Mouse (Mus musculus): ENCODE results near the gene Phldb2. TPM values are rescaled to one million over a fixed set of nuclear protein-coding genes. Genes with fewer than 3 reads are reported as not detected.

The Phldb2 gene
- total RNA-seq, 2 experiments from 2014 or later = 64.4 to 70.8 TPM

DNA sequence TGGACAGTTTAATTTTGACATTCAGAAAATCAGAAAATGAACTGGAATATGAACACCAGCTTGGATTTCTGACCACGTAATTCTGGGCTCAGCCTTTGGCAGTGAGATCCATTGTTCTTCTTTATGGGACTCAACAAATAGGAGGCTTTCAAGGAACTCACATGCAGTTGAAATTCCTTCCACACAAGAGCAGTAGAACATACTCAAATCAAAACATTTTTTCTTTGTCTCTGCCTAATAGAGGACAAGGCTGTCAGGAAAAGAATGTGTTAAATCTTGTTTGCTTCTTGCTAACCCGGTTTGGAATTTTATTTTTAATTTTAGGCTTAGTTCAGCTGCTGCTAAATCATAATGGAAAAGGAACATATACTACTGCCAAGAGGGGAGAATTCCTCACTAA, 153.0 kb downstream of the Phldb2 start:
- DNase-seq (ENCODE audit: low spot score in 2 of 2) = no peak

DNA sequence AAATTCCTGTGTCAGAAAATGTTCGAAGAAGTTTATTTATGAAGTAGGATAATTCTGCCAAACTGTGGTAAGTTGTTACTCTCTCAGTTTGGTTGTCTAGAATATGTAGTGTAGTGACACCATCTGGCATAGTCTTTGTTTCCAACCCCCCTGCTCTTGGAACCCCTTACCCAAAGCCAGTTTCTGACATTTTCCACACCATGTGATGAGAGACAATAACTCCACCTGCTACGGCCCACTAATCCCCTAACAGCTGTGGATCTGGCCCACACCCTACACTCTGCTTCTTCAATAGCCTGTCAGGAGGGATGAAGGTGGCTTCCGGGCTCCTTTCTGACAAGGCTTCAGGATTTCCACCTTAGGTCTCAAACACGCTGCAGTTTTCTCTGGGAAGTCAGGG, 154.2 kb downstream of the Phldb2 start:
- DNase-seq (ENCODE audit: low spot score in 2 of 2) = no peak

DNA sequence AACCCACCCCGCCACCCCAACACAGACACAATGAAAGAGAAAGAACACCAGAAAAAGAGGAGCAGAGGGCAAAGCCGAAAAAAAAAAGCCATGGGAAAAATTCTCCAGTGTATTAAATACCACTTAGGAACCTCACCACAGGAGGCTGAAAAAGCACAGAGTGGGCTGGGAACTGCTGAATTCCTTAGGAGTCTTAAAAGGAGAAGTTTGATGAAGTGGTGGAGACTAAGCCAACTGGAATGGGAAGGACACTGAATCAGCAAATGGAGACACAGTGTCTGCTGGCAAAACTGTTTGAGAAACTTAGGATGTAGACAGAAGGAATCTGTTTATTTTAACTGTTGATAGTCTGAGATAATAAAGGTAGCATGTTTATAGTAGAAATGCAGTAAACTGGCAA, 154.8 kb downstream of the Phldb2 start:
- DNase-seq (ENCODE audit: low spot score in 2 of 2) = no peak

DNA sequence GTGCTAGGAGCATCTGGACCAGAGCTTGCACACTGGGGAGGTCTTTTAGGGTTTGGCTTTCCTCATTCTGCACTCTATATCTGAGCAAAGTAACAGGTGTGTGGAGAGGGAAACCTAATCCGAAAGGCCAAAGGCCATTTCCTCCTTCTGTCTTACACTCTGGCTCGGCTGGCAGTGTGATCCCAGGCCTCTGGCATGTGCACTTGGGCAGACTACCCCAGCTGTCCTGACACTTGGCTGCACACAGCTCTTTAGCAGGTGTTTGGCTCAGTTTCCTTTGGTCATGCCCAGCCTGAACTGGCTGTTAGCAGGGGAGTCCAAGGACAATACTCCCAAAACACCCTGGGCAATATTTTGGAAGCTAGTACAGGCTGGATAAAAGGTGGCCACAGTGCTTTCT, 156.6 kb downstream of the Phldb2 start:
- DNase-seq (ENCODE audit: low spot score in 2 of 2) = peak in 1 of 2 experiments; percentile 66

DNA sequence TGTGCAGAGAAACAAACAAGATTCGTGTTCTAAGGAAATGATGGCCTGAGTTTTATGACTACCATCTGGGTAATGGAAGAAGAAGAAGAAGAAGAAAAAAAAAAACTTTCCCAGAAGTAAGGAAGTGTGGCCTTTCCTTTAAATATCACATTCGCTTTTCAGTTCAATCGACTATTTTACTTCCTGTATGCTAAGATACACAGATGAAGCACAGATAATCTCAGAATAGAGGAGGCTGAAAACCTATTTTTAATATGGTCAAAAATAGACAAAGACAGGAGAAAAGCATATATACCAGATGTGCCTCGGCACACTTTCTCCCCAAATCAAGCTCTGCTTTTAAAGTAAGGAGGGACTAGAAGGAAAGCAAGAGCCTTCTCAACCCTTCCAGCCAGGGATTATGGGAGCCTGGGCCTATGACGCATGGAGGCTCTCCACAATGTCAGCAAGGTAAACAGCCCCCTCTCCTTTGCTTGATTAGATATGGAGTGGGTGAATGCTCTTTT, 158.2 kb downstream of the Phldb2 start:
- no peak for DNase-seq (ENCODE audit: low spot score in 2 of 2)

DNA sequence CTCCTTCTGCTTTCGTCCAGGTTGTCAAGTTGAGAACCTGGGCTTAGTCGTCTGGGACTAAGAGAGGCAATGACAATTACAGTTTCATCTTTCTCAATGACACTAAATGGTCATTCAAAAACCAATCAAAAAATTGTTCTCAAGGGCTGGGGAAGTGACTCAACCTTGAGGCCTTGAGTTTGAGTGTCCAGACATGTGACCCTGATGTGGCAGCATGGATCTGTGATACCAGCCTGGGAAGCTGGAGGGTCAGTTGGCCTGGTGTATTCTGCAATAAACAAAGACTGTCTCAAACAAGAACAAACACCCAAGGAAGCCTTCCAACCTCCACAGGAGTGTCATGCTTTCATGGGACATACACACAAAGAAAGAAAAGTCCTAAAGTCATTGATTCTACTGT, 160.6 kb downstream of the Phldb2 start:
- no peak for DNase-seq (ENCODE audit: low spot score in 2 of 2)

DNA sequence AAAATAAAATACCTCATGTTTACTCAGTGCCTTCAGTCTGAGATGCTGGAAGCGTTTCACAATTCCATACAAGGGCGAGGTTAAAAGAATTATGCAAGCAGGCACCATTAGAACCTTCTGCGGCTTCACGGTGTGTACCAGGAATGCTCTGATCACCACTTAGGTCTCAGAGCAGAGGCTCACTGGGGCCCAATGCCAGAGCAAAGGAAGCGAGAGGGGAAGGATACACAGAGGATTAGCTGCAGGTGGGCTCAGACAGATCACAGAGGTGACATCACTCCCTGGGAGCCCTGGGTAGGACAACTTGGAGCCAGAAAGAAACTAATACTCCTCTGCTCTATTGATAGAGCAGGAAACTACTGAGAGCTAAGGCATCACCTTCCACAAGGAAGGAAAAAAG, 162.1 kb downstream of the Phldb2 start:
- no peak for DNase-seq (ENCODE audit: low spot score in 2 of 2)

DNA sequence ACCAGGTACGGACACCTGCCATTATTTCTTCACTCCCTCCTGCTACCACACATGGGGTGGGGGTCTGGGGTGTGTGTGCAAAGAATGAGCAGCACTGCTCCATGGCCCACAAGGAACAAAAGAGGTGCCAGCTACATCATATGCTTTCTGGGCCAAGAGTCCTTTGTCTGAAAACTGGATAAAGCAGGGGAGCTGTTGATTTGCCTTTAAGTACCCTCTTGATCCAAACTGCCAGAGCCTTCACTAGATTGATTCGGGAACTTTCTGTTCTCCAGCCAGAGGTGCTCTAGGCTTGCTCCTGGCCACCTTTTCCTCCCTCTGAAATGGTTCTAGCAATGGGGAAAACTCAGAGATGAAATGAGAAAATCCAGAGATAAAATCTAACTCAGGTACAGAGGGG, 164.1 kb downstream of the Phldb2 start:
- DNase-seq (ENCODE audit: low spot score in 2 of 2) = no peak

DNA sequence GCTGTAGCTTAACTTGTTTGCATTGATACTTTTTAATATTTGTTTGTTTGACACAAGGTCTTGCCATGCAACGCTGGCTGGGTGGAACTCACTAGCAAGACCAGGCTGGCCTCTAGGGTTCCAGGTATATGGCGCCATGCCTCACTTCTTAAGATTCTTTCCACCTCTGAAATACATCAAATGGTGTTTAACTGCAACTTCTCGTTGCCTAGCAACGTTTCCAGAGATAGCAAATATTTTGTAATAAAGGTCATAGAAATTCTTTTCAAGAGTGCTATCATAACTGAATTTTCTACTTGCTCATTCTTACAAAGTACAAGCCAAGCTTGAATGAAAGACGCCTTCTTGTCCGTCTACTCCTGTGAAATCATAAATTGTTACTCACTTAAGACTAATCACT, 165.7 kb downstream of the Phldb2 start:
- DNase-seq (ENCODE audit: low spot score in 2 of 2) = no peak

DNA sequence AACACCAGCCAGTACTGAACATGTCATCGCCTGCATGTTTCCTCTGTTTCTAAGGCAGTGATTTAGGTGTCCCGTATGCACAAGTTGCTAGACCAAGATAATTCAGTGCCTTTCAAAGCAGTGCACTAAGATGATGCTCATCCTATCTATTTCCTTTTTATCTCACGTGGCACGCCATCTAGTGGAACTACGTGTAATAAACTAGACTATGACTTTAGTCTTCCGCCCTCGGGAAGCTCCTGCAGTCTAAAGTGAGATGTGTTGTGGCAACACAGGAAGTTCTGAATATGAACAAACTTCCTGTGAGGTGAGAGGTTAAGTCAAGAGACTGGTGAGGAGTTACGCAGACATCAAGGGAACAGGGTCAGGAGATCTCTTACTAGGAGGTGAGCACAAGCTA, 166.8 kb downstream of the Phldb2 start:
- DNase-seq (ENCODE audit: low spot score in 2 of 2) = no peak

DNA sequence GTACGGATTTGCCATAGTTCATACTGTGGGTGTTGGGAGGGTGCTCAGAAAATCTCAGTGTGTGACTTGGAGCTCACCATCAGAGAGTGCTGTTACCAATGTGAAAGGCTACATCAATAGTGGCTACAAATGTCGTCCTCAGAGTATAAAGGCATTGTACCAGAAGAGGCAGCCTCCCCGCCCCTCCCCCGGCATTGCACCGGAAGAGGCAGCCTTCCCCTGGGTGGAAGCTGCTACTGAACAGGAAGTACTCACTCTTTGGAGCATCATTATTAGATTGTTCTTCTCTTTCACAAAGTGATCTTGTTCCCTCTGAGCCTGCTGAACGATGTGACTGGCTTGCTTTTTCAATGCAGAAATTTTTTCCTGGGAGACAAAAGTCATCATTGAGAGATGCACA, 173.4 kb downstream of the Phldb2 start:
- DNase-seq (ENCODE audit: low spot score in 2 of 2) = no peak

DNA sequence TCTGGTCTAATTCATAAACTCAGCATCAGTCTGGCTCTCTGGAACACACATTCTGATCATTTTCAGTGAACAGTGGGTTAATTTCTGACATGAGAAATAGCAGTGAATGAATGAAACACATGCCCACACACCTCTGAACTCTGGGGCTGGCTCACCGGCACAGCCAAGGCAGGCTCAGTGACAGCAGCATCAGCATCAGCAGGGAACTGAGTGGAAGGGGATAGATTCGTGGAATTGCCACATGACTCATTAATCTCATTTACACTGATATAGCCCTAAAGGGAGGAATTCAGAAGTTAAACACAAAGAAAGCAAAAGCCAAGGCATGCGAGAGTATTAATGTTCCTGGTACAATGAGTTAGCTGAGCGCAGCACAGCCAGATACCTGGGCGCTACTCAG, 178.6 kb downstream of the Phldb2 start:
- no peak for DNase-seq (ENCODE audit: low spot score in 2 of 2)

DNA sequence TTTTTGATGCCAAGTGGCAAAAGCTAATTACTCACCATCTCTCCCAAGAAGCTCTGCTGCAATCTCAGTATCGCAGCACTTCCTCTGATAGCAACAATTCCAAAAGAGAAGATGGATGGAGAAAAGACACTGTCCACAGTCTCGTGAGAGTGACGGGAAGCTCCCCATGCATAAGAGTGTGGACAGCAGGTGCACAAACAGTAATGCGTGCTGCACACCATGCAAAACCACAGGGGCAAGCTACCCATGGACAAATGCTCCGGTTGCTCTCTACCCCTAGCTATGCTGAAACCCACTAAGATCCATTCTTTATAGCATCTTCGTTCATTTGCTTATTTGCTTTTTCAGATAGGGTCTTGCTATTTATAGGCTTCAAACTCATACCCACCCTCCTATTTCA, 182.5 kb downstream of the Phldb2 start:
- DNase-seq (ENCODE audit: low spot score in 2 of 2) = no peak

DNA sequence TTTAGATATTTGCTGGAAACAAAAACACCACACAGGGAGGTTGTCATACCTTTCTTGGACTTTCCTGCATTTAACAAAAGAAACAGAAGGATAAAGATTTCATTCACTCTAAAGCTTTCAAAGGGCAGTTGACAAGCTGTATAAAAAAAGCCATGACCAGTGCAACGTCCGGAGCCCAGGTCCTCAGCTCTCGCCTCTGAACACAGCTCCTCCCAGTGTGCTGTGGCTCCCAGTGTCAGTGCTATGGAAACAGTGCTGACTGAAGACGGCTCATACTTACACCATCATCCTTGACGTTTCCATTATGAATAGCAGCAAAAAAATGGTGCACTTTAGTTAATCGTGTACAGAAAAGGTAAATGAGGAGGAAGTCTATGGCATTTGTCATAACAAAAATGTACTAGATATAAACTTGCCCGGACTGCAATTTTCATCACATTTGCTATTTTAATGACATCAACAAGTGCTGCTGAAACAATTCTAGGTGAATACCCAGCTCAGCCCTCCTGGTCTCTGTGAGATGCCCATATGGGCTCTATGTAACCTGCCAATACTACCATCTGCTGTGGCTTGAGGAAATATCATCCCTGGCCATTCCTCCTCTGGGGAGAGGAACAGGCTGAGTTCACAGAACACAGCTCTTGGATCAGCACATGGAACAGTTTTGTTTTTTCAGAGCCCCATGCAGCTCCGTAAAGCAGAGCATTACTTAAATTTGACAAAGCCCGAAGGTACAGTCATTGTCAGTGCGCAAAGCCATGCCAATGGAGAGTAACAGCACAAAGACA, 185.4 kb downstream of the Phldb2 start:
- no peak for DNase-seq (ENCODE audit: low spot score in 2 of 2)

DNA sequence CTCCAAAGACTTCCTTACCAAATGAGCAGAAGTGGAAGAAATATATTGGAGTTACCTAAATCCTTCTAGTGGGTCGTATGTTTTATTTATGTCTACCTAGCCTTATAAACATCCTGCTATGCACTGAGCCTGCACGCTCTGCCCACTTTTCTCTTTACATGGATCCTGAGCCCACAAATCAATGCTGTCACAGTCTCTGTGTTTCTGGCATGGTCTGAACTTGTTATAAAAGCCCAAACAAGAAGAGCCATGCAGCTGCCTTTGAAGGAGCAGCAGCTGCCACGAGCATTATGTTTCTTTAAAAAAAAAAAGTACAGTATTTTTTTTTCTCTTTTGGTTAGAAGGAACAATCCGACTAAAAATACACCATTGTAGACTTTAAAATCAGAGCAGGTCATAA, 186.0 kb downstream of the Phldb2 start:
- DNase-seq (ENCODE audit: low spot score in 2 of 2) = no peak

DNA sequence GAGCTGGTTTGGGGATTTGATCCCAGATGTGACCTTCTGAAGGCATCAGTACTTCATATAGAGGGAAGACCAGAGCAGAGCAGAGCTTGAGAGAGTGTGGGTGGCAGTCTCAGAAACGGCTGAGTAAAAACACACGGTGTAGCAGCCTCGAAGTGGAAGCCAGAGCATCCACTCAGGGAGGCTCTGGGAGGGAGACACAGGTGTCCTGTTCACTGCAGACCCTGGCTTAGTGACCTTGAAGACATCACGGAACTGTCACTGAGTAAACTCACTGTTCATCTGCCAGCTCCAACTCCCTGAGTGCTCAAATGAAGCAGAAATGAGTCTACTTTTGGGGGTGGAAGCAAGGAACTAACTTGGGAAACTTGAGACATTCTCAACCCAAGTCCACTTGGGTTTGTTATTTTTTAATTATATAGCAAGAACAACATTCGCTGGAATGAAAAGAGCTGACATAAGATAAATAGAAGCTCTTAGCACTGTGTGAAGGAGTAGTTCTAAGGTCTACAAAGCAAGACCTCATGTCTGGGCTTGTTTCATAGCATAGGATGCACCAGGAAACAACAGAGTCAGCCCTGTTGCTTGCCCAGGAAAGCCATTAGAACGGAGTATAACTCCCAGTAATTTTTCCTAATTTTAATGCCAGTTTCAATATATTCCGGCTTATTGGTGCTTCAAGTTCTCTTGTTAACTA, 187.4 kb downstream of the Phldb2 start:
- no peak for DNase-seq (ENCODE audit: low spot score in 2 of 2)

DNA sequence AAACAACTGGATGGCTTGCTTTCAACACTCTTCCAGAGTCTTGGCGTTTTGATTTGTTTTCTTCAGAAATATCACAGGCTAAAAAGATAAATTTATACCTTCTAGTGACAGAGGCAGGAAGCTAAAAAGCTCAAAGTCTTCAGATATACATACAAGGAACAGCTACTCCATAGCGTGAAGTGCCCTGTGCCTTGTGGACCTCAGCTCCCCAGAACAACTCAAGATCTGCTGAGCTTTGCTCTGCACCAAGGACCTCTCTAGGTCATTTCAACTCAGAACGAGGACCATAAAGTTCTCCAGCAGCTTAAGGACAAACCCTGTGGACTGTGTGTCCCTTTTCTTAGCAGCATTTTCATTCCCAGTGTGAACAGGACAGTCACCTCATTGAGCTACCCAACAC, 188.3 kb downstream of the Phldb2 start:
- DNase-seq (ENCODE audit: low spot score in 2 of 2) = no peak

DNA sequence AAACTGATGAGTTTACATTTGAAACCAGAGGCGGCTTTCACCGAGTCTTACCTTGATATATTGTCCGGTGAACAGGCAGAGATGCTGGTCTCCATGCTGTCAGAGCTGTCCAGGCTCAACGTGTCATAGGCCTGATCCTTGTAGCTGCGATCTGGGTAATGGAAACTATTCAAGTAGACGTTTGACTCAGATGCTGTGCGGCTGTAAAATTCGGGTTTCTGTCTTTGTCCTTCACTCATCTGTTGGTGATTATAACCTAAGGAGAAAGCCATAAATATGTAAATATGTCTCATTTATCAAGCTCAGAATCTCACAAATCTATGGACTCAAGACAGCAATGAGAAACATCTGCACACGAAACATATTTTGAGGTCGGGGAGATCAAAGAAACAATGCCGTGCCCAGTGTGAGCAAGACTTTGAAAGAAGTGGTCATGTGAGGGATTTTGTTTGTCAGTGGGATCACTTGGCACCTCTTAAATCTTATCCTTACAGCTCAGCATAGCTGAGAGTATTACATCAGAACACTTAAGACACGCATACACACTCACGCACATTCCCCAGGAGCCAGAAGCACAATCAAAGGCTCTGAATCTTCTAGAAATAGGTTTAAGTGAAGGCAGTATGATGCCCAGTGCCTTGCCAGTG, 190.4 kb downstream of the Phldb2 start:
- DNase-seq (ENCODE audit: low spot score in 2 of 2) = no peak

DNA sequence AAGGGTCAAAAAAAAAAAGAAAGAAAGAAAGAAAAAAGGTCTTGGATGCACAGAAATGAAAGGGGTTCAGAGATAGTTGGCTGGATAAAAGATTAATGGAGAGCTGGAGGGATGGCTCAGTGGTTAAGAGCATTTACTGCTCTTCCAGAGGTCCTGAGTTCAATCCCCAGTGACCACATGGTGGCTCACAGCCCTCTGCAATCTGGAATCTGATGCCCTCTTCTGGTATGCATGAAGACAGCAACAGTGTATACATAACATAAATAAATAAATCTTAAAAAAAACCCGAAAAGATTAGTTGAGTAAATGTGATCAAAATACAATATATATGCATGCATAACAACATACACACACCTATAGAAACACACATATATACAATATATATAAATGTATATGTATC, 192.0 kb downstream of the Phldb2 start:
- DNase-seq (ENCODE audit: low spot score in 2 of 2) = no peak

DNA sequence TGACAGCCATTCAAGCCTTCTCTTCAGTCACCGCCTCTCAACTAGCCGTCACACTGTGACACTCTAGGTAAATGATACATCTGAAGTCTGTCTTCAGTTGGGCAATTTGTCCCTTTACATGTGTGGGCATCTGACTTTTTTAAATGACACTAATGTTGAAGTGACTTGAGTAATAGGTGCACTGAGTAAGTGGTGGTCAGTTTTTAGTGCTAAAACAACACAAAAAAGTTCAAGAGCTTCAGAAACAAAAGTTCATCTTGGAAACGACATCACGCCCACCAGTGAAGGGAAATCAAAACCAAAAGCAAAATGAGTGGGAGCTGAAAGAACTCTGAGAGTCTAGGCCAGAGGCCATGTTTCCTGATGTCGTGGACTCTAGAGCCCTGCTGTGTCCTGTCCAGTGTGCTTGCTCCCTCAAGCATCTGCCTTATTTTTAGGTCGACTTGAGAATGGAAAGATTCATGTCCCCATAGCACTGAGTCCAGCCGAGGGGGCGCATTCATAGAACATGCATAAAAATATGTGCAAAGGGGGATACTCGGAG, 194.6 kb downstream of the Phldb2 start:
- DNase-seq (ENCODE audit: low spot score in 2 of 2) = no peak

DNA sequence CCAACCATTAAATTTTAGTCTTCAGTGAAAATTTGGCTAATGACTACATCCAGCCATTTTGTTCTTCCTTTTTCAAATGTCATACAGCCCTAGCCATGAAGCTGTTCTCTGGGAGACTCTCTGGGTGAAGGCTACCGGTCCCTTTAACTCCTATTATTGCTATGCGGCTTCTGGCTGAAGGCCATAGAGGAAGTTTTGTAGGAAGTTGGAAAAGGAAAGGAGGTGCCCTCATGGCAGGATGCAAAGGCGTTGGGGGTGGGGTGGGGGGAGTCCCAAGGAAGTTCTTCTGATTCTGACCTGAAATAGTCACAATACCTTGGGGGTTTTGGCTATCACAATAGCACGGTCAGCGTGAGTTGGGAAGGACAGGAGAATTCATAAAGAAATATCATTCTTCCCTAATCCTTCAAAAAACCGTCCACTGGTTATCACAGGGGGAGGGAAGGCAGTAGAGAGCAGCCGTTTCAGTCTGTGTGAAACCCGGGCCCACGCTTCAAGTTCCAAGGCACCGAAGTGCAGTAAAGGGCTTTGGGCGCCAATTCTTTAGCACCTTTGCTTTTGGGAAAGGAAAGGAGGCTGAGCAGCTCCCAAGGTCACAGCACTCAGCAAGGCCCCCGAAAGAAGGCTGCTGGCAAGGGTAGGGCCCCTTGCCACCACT, 195.8 kb downstream of the Phldb2 start:
- no peak for DNase-seq (ENCODE audit: low spot score in 2 of 2)

Measured in gastrocnemius, postnatal 4 days (tissue).